Mouse (Mus musculus) spleen, adult 2 months (tissue): Measurements from ENCODE around the gene Zfyve9.

Experiments
- CTCF ChIP-seq: fragments of 200-500 bp; IDR thresholded peaks from 2 replicates; pipeline ENCODE4 v1.5.1; 2011; ENCODE audit warnings: mild to moderate bottlenecking, inconsistent platforms; ENCODE audit not compliant: insufficient read depth, insufficient read length, insufficient replicate concordance; ENCODE audit errors: extremely low read depth
- POLR2A ChIP-seq: fragments of 200-500 bp; IDR thresholded peaks from 2 replicates; pipeline ENCODE4 v1.6.1; 2011; ENCODE audit warnings: low read depth, low read length, inconsistent platforms

DNA sequence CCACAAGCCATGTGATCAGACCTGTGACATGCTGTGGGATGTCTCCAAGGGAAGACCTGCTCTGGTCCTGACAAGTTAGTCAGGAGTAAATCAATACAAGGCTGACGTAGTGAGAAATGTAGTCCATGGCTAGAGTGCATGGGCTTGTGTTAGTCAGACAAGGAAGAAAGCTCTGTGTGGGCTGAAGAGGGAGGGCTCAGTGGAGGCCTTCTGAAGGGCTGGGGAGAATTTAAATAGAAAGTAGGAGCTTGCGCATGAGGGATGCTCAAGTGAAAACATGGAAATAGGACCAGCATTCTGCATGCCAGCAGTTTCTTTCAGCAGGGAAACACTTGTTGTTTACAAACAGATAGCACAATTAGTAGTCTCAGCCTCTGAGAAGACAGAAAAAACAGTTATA is 22.9 kb upstream of the Zfyve9 start:
- TF ChIP-seq CTCF (no peak), POLR2A (no peak)
